In genomic region chr4:117788308-117788707, GRCm38 (mm10) we compare ENCODE assay signal across 26 mouse cellular contexts. TPM values are rescaled to one million over a fixed set of nuclear protein-coding genes. Genes with fewer than 3 reads are reported as not detected.
DNase-seq lines count a peak whose midpoint lies in the region; TF ChIP-seq lines count a peak whose summit lies in the region.
"Had no signal": no experiment of that assay in that cellular context is flagged by ENCODE, and none has a peak within 500 bp of the region (broad histone marks: within the 10 kb centered on the region; RNA-seq: fewer than 3 reads in every experiment).

No protein-coding gene starts in this region.

- no peaks in the 10 kb centered on the region for H3K27me3 ChIP-seq in liver, adult 2 months (ENCODE audit: control insufficient read depth, insufficient read depth, low read length)
- H3K27me3 ChIP-seq in cerebellum, adult 2 months (ENCODE audit: control insufficient read depth, insufficient read depth, low read length), result no peaks in the 10 kb centered on the region
- H3K27me3 ChIP-seq: forebrain, embryonic 12.5 days; limb, embryonic 13.5 days; stomach, embryonic 15.5 days had no signal

- 16% methylated on average over 10 of the region's 10 CpGs for WGBS in liver, adult 2 months
- 55% methylated on average over 10 of the region's 10 CpGs for WGBS in cerebellum, adult 2 months

- no peaks in the 10 kb centered on the region for H3K36me3 ChIP-seq in liver, adult 2 months (ENCODE audit: control insufficient read depth, insufficient read depth, low read length)
- H3K36me3 ChIP-seq: forebrain, embryonic 12.5 days; hindbrain, embryonic 10.5 days; limb, embryonic 13.5 days; stomach, embryonic 15.5 days had no signal

- H3K9ac ChIP-seq in liver, adult 2 months (ENCODE audit: low read depth, low read length), result peak overlapping the region; percentile 71
- H3K9ac ChIP-seq: forebrain, embryonic 12.5 days; limb, embryonic 13.5 days; stomach, embryonic 15.5 days had no signal

- no peak for TF ChIP-seq CTCF in liver, adult 2 months (IDR thresholded peaks at IDR 0.05; ENCODE audit: low read depth, low read length)
- TF ChIP-seq CTCF in cerebellum, adult 2 months (IDR thresholded peaks at IDR 0.05; ENCODE audit: borderline replicate concordance, insufficient read depth, low read depth, low read length), result no peak

- intact Hi-C loops in heart, postnatal 14 days (cut with DNase I), result no loop called here
- intact Hi-C loops in gastrocnemius, postnatal 36 days (cut with DNase I), result no loop called here

- H3K27ac ChIP-seq in liver, adult 2 months (replicated peaks; ENCODE audit: insufficient read depth, low read depth, low read length), result peak overlapping the region; percentile 84
- H3K27ac ChIP-seq in cerebellum, adult 2 months (ENCODE audit: insufficient read depth, low read length), result no peak overlapping the region
- H3K27ac ChIP-seq: forebrain, embryonic 12.5 days; hindbrain, embryonic 10.5 days; limb, embryonic 13.5 days; macrophage; stomach, embryonic 15.5 days had no signal

- H3K4me1 ChIP-seq in liver, adult 2 months (ENCODE audit: control insufficient read depth, insufficient read depth, low read length), result peaks cover 7% of the 10 kb centered on the region
- H3K4me1 ChIP-seq in cerebellum, adult 2 months (ENCODE audit: control insufficient read depth, insufficient read depth, low read length), result no peaks in the 10 kb centered on the region
- H3K4me1 ChIP-seq: forebrain, embryonic 12.5 days; limb, embryonic 13.5 days; stomach, embryonic 15.5 days had no signal

- DNase-seq in liver, adult 2 months (ENCODE audit: extremely low read depth, low read depth, low spot score), result peak; percentile 79
- no peak for DNase-seq in liver
- peak; percentile 47 for DNase-seq in ovary, postnatal 36 days (ENCODE audit: low spot score)
- DNase-seq in ovary, postnatal 10 days (ENCODE audit: low spot score), result no peak
- peak; percentile 11 to 17 for DNase-seq in heart, postnatal 14 days
- DNase-seq in cerebellum, adult 2 months, result no peak
- DNase-seq in gastrocnemius, postnatal 36 days, result no peak
- DNase-seq in embryo, embryonic 10 days (ENCODE audit: low spot score), result no peak
- DNase-seq: B cell, adult 2 months; cerebellum, postnatal 25 days; gastrocnemius, postnatal 25 days; kidney, adult 8-10 months; kidney, postnatal 25 days; layer of hippocampus, adult 9-11 months; right cerebral cortex, adult 18-20 months; spleen, adult 18-20 months; thymus, postnatal 14 days had no signal

- H3K79me2 ChIP-seq in liver, adult 2 months (ENCODE audit: control insufficient read depth, insufficient read depth, low read length), result no peaks in the 10 kb centered on the region

- peak overlapping the region; percentile 56 for H3K4me3 ChIP-seq in liver, adult 2 months (ENCODE audit: insufficient read depth, low read depth, low read length)
- no peak overlapping the region for H3K4me3 ChIP-seq in cerebellum, adult 2 months (replicated peaks; ENCODE audit: insufficient read depth, low read depth, low read length)
- H3K4me3 ChIP-seq: forebrain, embryonic 12.5 days; hindbrain, embryonic 10.5 days; limb, embryonic 13.5 days; stomach, embryonic 15.5 days had no signal

- TF ChIP-seq POLR2A in liver, adult 2 months (IDR thresholded peaks at IDR 0.05; ENCODE audit: extremely low read depth, insufficient read depth, low read length), result no peak
- TF ChIP-seq POLR2A in cerebellum, adult 2 months (IDR thresholded peaks at IDR 0.05; ENCODE audit: borderline replicate concordance, insufficient read depth, low read length), result no peak

RNA-seq across cellular contexts. Expression of gene Klf17, which starts 22.9 kb away (rescaled TPM):
- total RNA-seq in liver, adult 2 months (2014; rRNA removed), result not detected in 2 replicates
- not detected in 2 replicates for polyA plus RNA-seq in liver, adult 2 months (2012; rRNA removed)
- total RNA-seq in heart, postnatal 14 days (2021), result not detected
- not detected in 2 replicates for polyA plus RNA-seq in cerebellum, adult 2 months (2012; rRNA removed)
- total RNA-seq in gastrocnemius, postnatal 36 days (2021), result not detected
- total RNA-seq: gastrocnemius, postnatal 25 days; left cerebral cortex, postnatal 10 days had no signal
- polyA plus RNA-seq: forebrain, embryonic 12.5 days; hindbrain, embryonic 10.5 days; limb, embryonic 13.5 days; macrophage; midbrain, embryonic 11.5 days; neural tube, embryonic 14.5 days had no signal

RNA-seq across cellular contexts. Expression of gene Slc6a9, which starts 46.0 kb away (rescaled TPM):
- total RNA-seq in liver, adult 2 months (2014; rRNA removed), result 9.1 and 11.0 TPM in 2 replicates
- 51.0 and 57.0 TPM in 2 replicates for polyA plus RNA-seq in liver, adult 2 months (2012; rRNA removed)
- 1 to 10 TPM; 2.6 to 4.1 TPM for total RNA-seq in heart, postnatal 14 days (2021)
- polyA plus RNA-seq in cerebellum, adult 2 months (2012; rRNA removed), result 178 and 197 TPM in 2 replicates
- 1 to 10 TPM; 5.0 to 6.0 TPM for total RNA-seq in gastrocnemius, postnatal 36 days (2021)
- polyA plus RNA-seq: inflammation-experienced regulatory T-cells, adult 6 months; macrophage had no signal

Comparison
In these comparisons a context has a peak if more than half of its experiments do, and no peak if none do; other contexts are left out.
1. DNase-seq: peak in liver, adult 2 months (single experiment), ovary, postnatal 36 days (single experiment) and heart, postnatal 14 days (2 of 2); none in liver (single experiment), ovary, postnatal 10 days (single experiment), cerebellum, adult 2 months (0 of 2), gastrocnemius, postnatal 36 days (0 of 2) and embryo, embryonic 10 days (single experiment).